Mouse (Mus musculus) adrenal gland, adult 10 weeks (tissue): ENCODE results near the gene L3hypdh. TPM values are rescaled to one million over a fixed set of nuclear protein-coding genes. Genes with fewer than 3 reads are reported as not detected.

ENCODE experiments used
- polyA plus RNA-seq: library from polyadenylated mRNA; stranded (reverse); fragments of 350-450 nt; fragmentation: Illumina TruSeq; extraction: RNeasy Lipid Tissue Mini Kit (QIAGEN cat#74804); gene quantifications from one replicate; pipeline ENCODE4 v1.2.3, GENCODE M21; 2014; ENCODE audit warnings: low read depth, low replicate concordance

Gene L3hypdh
- polyA plus RNA-seq: 45.6 TPM

GRCm38 (mm10) chr12:72085329-72086165 is at the start of gene L3hypdh, which contains the start of gene Jkamp:
Gene L3hypdh, minus strand, starts transcription at chr12:72085439.
Gene Jkamp, plus strand, starts transcription at chr12:72085589.

DNA sequence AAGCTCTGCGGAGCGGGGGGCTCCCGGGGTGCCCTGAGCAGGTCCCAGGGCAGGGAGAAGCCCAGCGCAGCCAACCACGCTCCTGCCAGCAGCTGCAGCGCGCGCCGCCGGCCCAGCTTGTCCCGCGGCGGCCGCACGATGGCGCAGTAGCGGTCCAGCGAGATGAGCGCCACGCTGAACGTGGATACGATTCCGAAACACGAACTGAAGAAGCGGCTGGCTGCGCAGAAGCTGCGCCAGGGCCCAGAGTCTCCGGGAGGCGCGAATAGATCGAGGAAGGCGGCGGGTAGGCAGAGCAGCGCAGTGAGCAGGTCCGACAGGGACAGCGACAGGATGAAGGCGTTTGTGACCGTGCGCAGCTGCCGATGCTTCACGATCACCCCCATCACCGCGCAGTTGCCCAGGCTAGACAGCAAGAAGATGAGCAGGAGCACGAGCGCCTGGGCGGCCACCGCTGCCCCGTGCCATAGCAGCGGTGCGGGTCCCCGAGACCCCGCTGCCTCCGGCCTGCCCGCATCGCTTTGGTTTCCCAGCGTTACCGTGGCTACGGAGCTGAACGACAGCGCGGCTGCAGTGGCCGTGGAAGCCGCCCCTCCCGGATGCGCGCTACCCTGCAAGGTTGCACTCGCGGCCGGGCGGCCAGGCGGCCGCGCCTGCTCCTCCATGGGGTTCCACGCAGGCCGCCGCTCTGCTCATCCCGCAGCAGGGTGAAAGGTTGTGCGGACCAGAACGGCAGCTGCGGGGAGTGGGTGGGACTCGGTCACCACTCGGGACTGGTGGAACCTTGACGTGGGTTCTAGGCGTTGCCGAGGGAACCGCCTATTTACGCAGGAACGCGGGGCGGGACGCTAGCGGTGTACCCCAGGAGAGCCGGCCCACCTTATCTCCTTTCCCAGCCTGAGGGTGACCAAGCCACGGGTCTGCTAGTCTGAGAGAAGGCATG is 14.6 kb downstream of the L3hypdh start, which contains the start of gene Gpr135:
Gene Gpr135, minus strand, starts transcription at position 799 of the 943 bp plus-strand sequence.

Other genes starting within 250 kb of the L3hypdh start
- gene Gpr135, start 14.3 kb downstream of the L3hypdh start, polyA plus RNA-seq: 7.8 TPM
- gene Jkamp, start 150 bp upstream of the L3hypdh start, polyA plus RNA-seq: 77.6 TPM
- gene Ccdc175, start 99.6 kb upstream of the L3hypdh start, polyA plus RNA-seq: not detected